Mouse (Mus musculus): Measurements from ENCODE around the gene Slc8a2.

DNA sequence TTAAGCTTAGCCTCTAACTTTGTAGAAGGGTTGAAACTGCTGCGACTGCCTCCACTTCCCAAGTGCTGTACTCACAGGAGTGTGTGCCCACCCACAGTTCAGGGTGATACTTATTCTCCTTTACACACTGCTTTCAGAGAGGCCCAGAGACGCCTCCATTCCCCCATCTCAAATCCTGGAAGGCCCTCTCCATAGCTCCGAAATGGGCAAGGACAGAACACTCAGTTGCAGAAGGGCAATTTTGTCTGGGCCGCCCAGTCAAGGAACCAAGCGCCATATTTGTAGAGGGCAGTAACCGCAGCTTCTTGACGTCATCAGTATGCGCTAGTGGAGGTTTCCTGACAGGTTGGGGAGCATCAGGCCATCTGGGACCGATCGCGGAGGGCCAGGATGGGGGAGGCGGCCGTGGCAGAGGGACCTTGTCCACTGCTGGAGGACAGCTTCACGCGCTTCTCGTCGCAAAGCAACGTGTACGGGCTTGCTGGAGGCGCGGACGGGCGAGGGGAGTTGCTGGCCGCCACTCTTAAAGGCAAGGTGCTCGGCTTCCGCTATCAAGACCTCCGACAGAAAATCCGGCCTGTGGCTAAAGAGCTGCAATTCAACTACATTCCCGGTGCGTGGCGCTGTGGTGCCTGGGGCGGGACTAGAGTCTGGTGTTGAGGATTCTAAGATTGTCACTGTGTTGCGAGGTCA lies 9.9 kb upstream of the Slc8a2 start, which contains the start of gene Kptn:
- peak; percentile 91 for TF ChIP-seq CTCF (IDR thresholded peaks at IDR 0.05; ENCODE audit: low read depth)
- TF ChIP-seq EP300 (IDR thresholded peaks at IDR 0.05; ENCODE audit: low read depth): no peak; the same call in 1 of the 2 replicates

All from liver, embryonic 14.5 days (tissue).